Mouse (Mus musculus) hindbrain, embryonic 14.5 days (tissue): ENCODE measurements at regions not wholly inside any gene's neighbourhood (a gene's known extent, or its start where the extent isn't known, plus 50 kb on each side); places are given as distances from the start of the nearest gene placed in this dataset.

Experiments
- ATAC-seq: fragments of 200-750 bp; cut with Nextera tagmentation; 2 replicates; pipeline ENCODE4 v1.8.0; 2017; ENCODE audit warnings: moderate number of reproducible peaks, mild to moderate bottlenecking, moderate TSS enrichment, moderate library complexity; ENCODE audit not compliant: low FRiP score
- DNase-seq: peaks from one replicate; pipeline ENCODE4 v3.0.0-alpha.2; 2015; ENCODE audit warnings: low spot score
- H3K27ac ChIP-seq: fragments of 300-500 bp; sonication (generic); 2 replicates; pipeline ENCODE4 v1.5.1; 2014; ENCODE audit warnings: mild to moderate bottlenecking, moderate library complexity
- H3K27me3 ChIP-seq: fragments of 300-500 bp; sonication (generic); 2 replicates; pipeline ENCODE4 v1.6.1; 2014; ENCODE audit warnings: mild to moderate bottlenecking, low read length, mixed read lengths; ENCODE audit not compliant: control insufficient read depth, insufficient read depth
- H3K36me3 ChIP-seq: fragments of 300-500 bp; sonication (generic); replicated peaks from 2 replicates; pipeline ENCODE4 v1.6.1; 2014; ENCODE audit not compliant: control insufficient read depth, insufficient read depth
- H3K4me1 ChIP-seq: fragments of 300-500 bp; sonication (generic); replicated peaks from 2 replicates; pipeline ENCODE4 v1.6.1; 2014; ENCODE audit warnings: antibody characterized with exemption, low read length, mixed read lengths; ENCODE audit not compliant: control insufficient read depth, insufficient read depth
- H3K4me2 ChIP-seq: fragments of 300-500 bp; sonication (generic); replicated peaks from 2 replicates; pipeline ENCODE4 v1.6.1; 2014; ENCODE audit warnings: mild to moderate bottlenecking, moderate library complexity
- H3K4me3 ChIP-seq: fragments of 300-500 bp; sonication (generic); replicated peaks from 2 replicates; pipeline ENCODE4 v1.5.1; 2014; ENCODE audit warnings: mild to moderate bottlenecking, low read length
- H3K9ac ChIP-seq: fragments of 300-500 bp; sonication (generic); 2 replicates; pipeline ENCODE4 v1.6.1; 2014
- H3K9me3 ChIP-seq: fragments of 300-500 bp; sonication (generic); 2 replicates; pipeline ENCODE4 v1.6.1; 2016; ENCODE audit warnings: low read length; ENCODE audit not compliant: control insufficient read depth
- WGBS: fragments of 180-500 bp; shearing (Covaris S2); extraction: QIAGEN DNeasy Blood & Tissue Kit; methylation state at CpG from one replicate; pipeline ENCODE4 v1.1.7; 2014; 5-methylcytosine and 5-hydroxymethylcytosine counted together

GRCm38 (mm10) chr12:77149835-77150234 is 88.1 kb upstream of the Fut8 start:
- Histone ChIP-seq H3K4me2 (no peak overlapping the region), H3K27ac (no peak overlapping the region), H3K9ac (no peak overlapping the region), H3K9me3 (no peaks in the 10 kb centered on the region), H3K27me3 (no peaks in the 10 kb centered on the region), H3K4me3 (no peak overlapping the region), H3K36me3 (no peaks in the 10 kb centered on the region), H3K4me1 (no peaks in the 10 kb centered on the region)
- ATAC-seq (no peak), DNase-seq (no peak)

DNA sequence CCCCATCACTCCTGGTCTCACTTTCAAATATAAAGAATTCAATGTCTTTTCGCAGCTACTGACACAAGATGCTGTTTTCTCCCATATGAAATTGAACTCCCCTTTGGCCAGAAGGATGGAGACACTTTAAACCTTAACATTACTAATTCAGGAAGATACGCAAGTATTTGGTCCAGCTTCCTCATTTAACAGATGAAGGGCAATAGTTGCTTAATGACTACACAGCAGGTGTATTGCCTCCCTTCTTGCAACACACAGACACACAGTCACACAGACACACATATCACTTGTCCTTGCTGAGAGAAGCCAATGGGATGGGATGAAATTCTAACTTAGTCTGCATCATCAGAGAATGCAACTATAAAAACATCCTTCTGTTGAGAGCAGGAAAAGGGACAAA is 89.8 kb upstream of the Fut8 start:
- ATAC-seq (no peak), DNase-seq (no peak)
- H3K9ac ChIP-seq = no peak overlapping the region
- H3K4me1 ChIP-seq = no peaks in the 10 kb centered on the region
- H3K27me3 ChIP-seq = no peaks in the 10 kb centered on the region
- no peaks in the 10 kb centered on the region for H3K36me3 ChIP-seq
- H3K4me3 ChIP-seq = no peak overlapping the region
- WGBS = 91% methylated on average over 2 of the region's 2 CpGs
- H3K27ac ChIP-seq = no peak overlapping the region
- no peak overlapping the region for H3K4me2 ChIP-seq
- no peaks in the 10 kb centered on the region for H3K9me3 ChIP-seq

- Histone ChIP-seq H3K4me3 (no peak overlapping the region), H3K36me3 (no peaks in the 10 kb centered on the region), H3K9ac (no peak overlapping the region), H3K27me3 (no peaks in the 10 kb centered on the region), H3K4me1 (no peaks in the 10 kb centered on the region), H3K27ac (no peak overlapping the region), H3K9me3 (no peaks in the 10 kb centered on the region), H3K4me2 (no peak overlapping the region)
- WGBS = 65% methylated on average over 3 of the region's 3 CpGs
- no peak for ATAC-seq
- DNase-seq = no peak
Measured at GRCm38 (mm10) chr12:77143958-77144357, 94.0 kb upstream of the Fut8 start.

DNA sequence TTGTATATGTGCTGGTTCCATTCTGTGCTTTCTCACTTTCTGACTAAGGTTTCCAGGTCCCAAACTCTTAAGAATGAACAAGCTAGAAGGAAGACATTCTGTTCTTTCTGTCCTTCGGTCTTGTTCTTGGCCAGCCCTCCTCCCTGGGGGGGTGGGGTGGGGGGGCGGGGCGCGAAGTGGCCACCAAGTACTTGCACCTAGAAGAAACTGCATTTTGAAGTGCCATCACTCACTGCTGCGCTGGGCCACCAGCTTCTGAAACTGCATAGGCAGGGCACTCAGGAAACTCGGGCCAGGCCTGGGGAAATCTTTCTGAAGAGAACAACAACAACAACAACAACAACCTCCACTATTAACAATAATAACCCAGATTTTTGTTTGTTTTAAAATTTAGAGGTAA is 94.4 kb upstream of the Fut8 start:
- ATAC-seq (no peak), DNase-seq (no peak)
- no peak overlapping the region for H3K9ac ChIP-seq
- no peaks in the 10 kb centered on the region for H3K27me3 ChIP-seq
- no peak overlapping the region for H3K27ac ChIP-seq
- H3K36me3 ChIP-seq = no peaks in the 10 kb centered on the region
- no peaks in the 10 kb centered on the region for H3K9me3 ChIP-seq
- no peak overlapping the region for H3K4me2 ChIP-seq
- no peaks in the 10 kb centered on the region for H3K4me1 ChIP-seq
- no peak overlapping the region for H3K4me3 ChIP-seq
- 82% methylated on average over 6 of the region's 6 CpGs for WGBS

GRCm38 (mm10) chr12:77143105-77143504 is 94.8 kb upstream of the Fut8 start:
- WGBS = 94% methylated on average over 12 of the region's 12 CpGs
- Histone ChIP-seq H3K4me2 (no peak overlapping the region), H3K9ac (no peak overlapping the region), H3K9me3 (no peaks in the 10 kb centered on the region), H3K4me1 (no peaks in the 10 kb centered on the region), H3K27me3 (no peaks in the 10 kb centered on the region), H3K4me3 (no peak overlapping the region), H3K36me3 (no peaks in the 10 kb centered on the region), H3K27ac (no peak overlapping the region)
- no peak for ATAC-seq
- no peak for DNase-seq

DNA sequence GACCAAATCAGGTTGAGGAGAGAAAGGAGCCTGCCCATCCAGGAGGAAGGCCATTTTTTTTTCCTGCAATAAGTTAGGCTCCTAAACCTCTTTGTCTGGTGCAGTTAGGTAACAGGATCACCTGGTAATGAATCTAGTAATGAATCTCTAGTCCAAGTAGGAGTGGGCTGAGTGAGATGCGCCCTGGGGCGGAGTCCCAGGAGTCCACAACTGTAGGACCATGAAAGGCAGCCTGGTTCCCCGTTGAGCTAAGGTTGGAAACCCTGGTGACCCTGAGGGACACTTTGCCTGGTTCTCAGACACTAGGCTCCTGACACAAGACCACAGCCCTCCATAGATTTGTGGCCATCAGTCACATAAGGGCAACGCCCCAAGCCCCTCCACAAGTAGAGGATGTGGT is 95.7 kb upstream of the Fut8 start:
- H3K9ac ChIP-seq = no peak overlapping the region
- H3K9me3 ChIP-seq = no peaks in the 10 kb centered on the region
- no peaks in the 10 kb centered on the region for H3K4me1 ChIP-seq
- no peaks in the 10 kb centered on the region for H3K36me3 ChIP-seq
- no peaks in the 10 kb centered on the region for H3K27me3 ChIP-seq
- WGBS = 92% methylated on average over 4 of the region's 4 CpGs
- no peak for DNase-seq
- H3K27ac ChIP-seq = no peak overlapping the region
- no peak overlapping the region for H3K4me3 ChIP-seq
- H3K4me2 ChIP-seq = no peak overlapping the region
- no peak for ATAC-seq

DNA sequence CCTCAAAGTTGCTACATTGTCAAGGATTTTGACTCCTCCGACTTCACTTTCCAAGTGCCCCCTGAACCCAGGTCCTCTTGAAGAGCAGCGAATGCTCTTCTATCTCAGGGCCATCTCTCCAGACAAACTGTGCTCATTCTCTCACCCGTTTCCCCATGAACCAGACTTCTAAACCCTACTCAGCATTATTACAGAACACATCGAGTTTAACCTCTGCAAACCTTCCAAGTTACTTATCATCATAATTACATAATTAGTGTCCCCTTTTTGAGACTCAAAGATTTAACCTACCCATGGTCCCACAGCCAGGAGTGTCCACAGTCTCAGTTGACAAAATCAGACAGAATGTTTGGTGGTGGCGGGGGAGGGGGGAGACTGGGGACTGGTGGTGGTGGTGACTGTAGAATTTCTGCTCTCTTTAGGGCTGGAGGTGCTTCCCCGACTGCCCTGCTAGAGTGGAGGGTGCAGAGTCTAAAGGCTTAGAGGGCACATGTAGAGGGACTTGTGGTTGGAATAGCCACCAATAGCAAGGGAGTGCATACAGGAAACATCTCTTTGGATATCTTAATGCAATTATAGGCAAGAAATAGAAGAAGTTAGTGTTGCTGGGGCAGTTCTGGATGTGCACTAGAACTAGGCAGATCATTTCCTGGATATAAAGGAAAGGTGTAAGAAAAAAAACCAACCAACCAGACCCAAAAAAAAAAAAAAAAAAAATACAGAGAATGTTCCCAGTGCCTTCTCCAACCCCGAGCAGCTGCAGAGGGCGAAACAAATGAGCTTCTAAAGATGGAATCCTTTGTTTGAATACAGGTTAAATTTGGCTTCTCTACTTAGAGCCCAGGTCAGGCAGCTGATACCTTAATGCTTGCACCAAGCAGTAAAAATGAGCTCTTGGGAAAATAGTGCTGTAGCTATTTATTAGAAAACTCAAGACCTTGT is 96.4 kb upstream of the Fut8 start:
- DNase-seq = no peak
- no peak overlapping the region for H3K9ac ChIP-seq
- 90% methylated on average over 8 of the region's 8 CpGs for WGBS

DNA sequence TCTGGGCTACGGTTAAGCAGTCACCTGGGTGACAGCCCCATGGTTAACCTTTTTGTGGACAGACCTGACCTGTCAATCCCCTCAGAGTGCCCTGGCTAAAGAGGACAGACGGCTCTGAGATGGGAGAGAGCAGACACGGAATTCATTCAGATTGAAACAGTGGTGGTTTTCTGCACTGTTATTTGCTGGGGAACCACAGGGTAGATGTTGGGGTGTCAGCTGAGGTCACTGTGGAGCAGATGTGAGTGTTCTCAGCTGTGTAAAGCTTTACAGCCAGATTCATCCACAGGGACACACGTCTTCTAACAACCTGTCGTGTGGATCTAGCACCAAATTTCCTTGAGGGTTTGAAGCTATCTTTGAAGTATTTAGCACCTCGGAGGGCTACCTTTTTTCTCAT is 97.3 kb upstream of the Fut8 start:
- Histone ChIP-seq H3K36me3 (no peaks in the 10 kb centered on the region), H3K27ac (no peak overlapping the region), H3K27me3 (no peaks in the 10 kb centered on the region), H3K4me1 (no peaks in the 10 kb centered on the region), H3K4me3 (no peak overlapping the region), H3K9ac (no peak overlapping the region), H3K9me3 (no peaks in the 10 kb centered on the region), H3K4me2 (no peak overlapping the region)
- DNase-seq (no peak), ATAC-seq (no peak)
- 76% methylated on average over 6 of the region's 6 CpGs for WGBS

More for the DNA sequence above, 96.4 kb upstream of the Fut8 start:
- no peaks in the 10 kb centered on the region for H3K36me3 ChIP-seq
- no peaks in the 10 kb centered on the region for H3K4me1 ChIP-seq
- H3K4me2 ChIP-seq = no peak overlapping the region
- no peaks in the 10 kb centered on the region for H3K9me3 ChIP-seq
- ATAC-seq = no peak
- no peaks in the 10 kb centered on the region for H3K27me3 ChIP-seq
- H3K4me3 ChIP-seq = no peak overlapping the region
- H3K27ac ChIP-seq = no peak overlapping the region

- no peak for DNase-seq
- no peaks in the 10 kb centered on the region for H3K9me3 ChIP-seq
- no peaks in the 10 kb centered on the region for H3K27me3 ChIP-seq
- ATAC-seq = no peak
- H3K4me1 ChIP-seq = no peaks in the 10 kb centered on the region
- 83% methylated on average over 5 of the region's 5 CpGs for WGBS
- H3K4me2 ChIP-seq = no peak overlapping the region
- H3K36me3 ChIP-seq = no peaks in the 10 kb centered on the region
- no peak overlapping the region for H3K27ac ChIP-seq
- H3K4me3 ChIP-seq = no peak overlapping the region
- H3K9ac ChIP-seq = no peak overlapping the region
Measured at GRCm38 (mm10) chr12:77140141-77140540, 97.8 kb upstream of the Fut8 start.

GRCm38 (mm10) chr12:77139718-77140117 is 98.2 kb upstream of the Fut8 start:
- Histone ChIP-seq H3K27ac (no peak overlapping the region), H3K9ac (no peak overlapping the region), H3K36me3 (no peaks in the 10 kb centered on the region), H3K27me3 (no peaks in the 10 kb centered on the region), H3K4me3 (no peak overlapping the region), H3K4me1 (no peaks in the 10 kb centered on the region), H3K4me2 (no peak overlapping the region), H3K9me3 (no peaks in the 10 kb centered on the region)
- DNase-seq (no peak), ATAC-seq (no peak)
- 94% methylated on average over 2 of the region's 2 CpGs for WGBS
